Mouse (Mus musculus) lung, postnatal 0 days (tissue): ENCODE data around the gene Tns2.

Experiments
- CTCF ChIP-seq: IDR thresholded peaks from 2 replicates; pipeline ENCODE4 v1.5.1; 2016; ENCODE audit warnings: antibody characterized with exemption, mild to moderate bottlenecking
- EP300 ChIP-seq: IDR thresholded peaks from 2 replicates; pipeline ENCODE4 v1.6.1; 2016; ENCODE audit warnings: antibody characterized with exemption, mild to moderate bottlenecking, control low read depth

GRCm38 (mm10) chr15:102082148-102082547, 18.1 kb upstream of the Tns2 start:
- no peak for TF ChIP-seq CTCF
- TF ChIP-seq EP300 = no peak
